Mouse (Mus musculus) right cerebral cortex, postnatal 4 days (tissue): Measurements from ENCODE around the gene Suclg1.

ENCODE experiments used
- DNase-seq: peaks from one replicate; pipeline ENCODE4 v3.0.0-alpha.2; 2022

Gene Suclg1

GRCm38 (mm10) chr6:73251336-73251735 lies 3.2 kb downstream of the Suclg1 start:
- DNase-seq: no peak

DNA sequence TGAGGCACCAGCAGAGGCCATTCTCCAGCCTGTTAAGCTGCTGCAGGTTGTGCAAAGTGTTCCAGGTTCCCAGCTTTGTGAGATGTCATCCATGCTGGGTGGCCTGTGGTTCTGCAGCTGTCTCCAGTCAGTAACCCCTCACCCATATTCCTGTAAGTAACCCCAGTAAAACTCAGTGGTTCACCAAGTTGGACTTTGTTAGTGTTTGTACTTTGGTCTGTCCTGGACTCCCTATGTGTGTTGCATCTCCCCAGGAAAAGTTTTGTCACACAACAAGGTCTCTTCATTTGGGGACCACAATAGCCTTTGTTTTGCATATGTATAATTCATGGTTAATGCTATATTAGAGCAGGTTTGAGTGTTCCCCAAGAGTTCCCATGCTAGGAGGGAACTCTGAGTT lies 4.2 kb downstream of the Suclg1 start:
- no peak for DNase-seq

GRCm38 (mm10) chr6:73253006-73253405 lies 4.8 kb downstream of the Suclg1 start:
- DNase-seq: no peak

GRCm38 (mm10) chr6:73253584-73253983 lies 5.4 kb downstream of the Suclg1 start:
- no peak for DNase-seq

GRCm38 (mm10) chr6:73254307-73255228 lies 6.4 kb downstream of the Suclg1 start:
- DNase-seq: no peak

DNA sequence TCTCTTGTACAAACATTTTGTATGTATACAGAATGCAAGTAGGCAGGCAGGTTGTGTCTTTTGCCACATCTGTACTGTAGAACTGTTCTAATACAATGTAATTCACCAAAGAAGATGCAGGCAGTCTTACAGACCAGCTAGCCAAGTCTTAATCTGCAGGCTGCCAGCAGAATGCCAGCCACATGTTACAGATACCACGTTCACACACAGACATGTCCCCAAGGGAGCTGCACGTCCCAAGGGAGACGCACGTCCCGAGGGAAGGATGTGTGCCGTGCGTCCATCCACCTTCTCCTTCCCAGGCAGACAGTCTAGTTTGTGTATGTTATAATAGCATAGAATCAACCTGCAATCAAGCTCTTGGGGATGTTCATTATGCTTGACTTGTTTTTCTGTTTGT lies 8.9 kb downstream of the Suclg1 start:
- no peak for DNase-seq

- DNase-seq: no peak
These were observed 11.9 kb downstream of the Suclg1 start for GRCm38 (mm10) chr6:73260110-73260509.

DNA sequence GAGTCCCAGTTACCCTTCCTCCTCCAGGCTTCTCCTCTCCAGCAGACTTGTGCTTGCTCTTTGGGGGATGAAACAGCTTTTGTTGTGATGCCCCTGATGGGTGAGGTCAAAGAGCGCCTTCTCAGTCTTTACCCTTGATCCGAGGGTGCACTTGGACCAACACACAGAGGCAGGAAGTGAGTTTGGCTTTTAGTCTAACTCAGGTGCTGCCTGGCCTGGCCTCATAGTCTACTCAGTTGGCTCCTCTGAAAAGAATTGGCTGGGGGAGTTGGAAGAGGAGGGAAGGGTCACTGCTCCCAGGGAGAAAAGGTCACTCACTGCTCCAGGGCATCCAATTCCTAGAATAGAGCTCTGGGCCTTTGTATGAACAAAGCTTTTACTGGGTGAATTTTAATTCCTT lies 16.6 kb downstream of the Suclg1 start:
- DNase-seq: no peak

DNA sequence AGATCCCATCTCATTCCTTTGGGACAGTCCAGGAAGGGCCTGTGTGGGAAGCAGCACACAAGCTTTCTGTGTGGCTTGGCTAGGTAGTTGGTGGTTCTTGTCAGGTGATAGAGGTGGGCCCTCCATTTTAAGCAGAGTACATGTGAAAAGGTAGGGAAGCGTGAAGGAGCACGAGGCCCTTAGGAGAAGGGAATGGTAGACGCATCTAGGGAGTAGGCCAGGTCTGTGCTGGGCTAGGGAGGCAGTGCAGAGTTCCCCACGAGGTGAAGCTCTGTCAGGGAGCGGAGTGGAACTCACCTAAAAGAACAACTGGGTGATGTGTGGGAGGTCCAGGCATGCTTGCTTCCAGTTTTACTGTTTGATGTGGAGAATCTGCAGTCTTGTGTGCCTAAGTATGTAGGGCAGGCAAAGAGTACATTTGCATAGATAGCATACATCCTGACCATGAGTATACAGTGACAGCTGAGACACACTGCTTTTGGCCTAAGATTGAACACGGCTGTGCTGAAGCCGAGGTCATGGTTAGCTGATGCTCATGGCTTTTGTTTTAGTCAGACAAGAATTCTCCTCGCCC lies 19.6 kb downstream of the Suclg1 start:
- no peak for DNase-seq

DNA sequence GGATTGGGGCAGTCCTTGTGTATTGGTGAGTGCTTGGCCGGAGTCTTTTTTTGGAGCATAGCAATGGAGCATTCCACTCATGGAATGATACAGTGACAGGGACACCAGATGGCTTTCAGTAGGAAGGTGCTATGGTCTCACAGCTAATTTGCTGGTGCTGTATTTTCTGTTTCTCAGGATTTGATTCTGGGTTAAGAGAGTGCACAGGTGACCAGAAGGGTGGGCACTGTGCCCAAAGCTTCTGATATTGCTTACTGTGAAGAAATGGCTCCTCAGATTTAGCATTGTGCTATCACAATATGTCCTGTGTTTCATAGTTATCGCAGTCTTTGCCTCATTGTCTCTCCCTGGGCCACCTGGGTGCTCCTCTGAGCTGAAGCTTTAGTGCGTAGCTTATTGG lies 21.2 kb downstream of the Suclg1 start:
- no peak for DNase-seq

GRCm38 (mm10) chr6:73271546-73272091 lies 23.4 kb downstream of the Suclg1 start:
- DNase-seq: no peak

DNA sequence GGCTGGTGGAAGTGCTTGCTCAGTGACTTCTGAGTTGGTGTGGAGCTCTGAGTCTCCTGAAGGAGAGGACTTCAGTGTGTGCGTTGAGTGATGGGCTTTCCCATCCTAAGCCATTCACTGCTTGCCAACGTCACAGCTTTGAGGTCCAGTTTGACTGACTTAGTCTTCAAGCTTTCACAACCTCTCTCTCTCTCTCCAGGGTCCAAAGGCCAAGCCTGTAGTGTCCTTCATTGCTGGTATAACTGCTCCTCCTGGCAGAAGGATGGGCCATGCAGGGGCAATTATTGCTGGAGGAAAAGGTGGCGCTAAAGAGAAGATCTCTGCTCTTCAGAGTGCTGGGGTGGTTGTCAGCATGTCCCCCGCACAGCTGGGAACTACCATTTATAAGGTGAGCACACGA lies 26.8 kb downstream of the Suclg1 start:
- no peak for DNase-seq

DNA sequence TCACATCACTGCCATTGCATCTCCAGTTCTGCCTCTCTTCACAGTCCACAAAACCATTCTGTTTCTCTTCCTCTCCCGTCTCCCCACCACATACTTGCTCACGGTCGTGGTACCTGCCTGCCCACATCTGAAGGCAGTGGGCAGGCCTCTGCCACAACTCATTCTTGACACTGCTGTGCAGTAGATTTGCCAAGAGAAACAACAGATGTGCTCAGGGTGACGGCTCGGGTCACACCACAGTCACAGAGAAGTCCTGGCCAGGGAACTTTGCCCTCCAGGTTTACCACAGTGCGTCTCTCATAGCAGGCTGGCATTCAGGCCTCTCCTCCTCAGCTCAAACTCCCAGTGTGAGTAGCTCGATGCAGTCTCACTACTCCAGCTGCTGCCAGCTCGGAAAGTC lies 31.5 kb downstream of the Suclg1 start:
- no peak for DNase-seq

- DNase-seq: no peak
These were observed 32.4 kb downstream of the Suclg1 start for GRCm38 (mm10) chr6:73280546-73281115.

- DNase-seq: no peak
These were observed 38.1 kb downstream of the Suclg1 start for GRCm38 (mm10) chr6:73286326-73286725.

DNA sequence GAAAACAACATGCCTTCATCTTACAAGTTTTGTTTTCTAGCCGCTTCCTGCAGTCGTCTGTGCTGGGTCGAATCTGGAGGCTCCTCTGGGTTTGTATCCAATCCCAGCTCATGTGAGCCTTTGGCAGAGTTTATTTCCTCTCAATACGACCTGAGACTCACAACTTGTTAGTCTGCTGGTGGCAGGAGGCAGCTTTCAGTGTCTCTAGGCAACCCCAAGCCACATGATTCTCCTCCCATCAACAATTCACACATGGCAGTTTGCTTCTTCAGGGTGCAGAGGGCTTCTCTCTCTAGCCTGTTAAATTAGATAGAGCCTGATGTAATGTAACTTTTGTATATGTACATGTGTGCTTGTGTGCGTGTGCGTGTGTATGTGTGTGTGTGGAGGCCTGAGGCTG lies 58.7 kb downstream of the Suclg1 start:
- DNase-seq: no peak

DNA sequence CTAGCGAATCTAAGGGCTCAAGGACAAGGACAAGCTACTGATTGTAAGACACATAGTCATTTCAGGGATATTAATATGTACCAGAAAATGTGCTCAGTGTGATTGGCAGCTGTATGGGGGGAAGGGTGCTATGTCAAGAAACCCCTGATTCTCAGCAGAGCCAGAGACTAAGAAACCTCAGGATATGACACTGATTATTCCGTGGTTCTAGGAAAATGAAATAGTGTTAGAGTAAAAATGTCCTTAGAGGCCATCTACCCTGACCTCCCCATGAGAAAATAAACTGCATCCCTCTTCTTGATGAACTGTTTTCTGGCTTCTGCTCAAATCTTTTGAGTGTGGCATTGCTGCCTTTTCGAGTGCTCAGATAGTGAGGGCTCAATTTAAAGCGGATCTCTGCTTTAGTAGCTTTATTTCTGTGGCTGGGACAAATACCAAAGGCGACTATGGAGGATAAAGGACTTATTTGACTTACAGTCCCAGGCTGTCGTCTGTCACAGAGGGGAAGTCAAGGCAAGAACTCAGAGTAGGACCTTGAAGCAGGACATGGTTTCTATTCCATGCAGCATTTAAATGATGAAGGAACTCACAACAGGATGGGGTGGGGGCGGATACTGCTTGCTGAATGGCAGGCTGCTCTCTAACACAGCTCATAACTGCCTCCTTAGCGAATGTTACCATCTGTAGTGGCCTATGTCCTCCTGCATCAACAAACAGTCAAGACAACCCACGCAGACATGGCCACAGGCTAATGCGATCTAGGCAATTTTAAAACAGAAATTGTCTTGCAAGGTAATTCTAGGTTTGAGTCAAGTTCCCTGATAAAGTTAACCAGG lies 60.7 kb downstream of the Suclg1 start:
- DNase-seq: no peak

DNA sequence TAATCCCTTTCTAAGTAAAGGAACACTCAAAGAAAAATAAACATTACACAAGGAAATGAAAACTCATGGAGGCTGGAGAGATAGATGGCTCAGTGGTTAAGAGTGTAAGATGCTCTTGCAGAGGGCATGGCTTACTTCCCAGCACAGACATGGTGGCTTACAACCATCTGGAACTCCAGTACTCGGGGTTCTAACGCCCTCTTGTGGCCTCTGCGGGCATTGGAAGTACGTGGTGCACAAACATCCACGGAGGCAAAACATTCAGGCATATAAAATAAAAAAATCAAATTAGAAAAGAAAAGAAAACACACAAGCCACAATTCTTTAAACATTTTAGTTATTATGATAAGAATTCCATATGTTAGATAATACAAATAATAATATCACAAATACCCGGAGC lies 63.2 kb downstream of the Suclg1 start:
- no peak for DNase-seq

DNA sequence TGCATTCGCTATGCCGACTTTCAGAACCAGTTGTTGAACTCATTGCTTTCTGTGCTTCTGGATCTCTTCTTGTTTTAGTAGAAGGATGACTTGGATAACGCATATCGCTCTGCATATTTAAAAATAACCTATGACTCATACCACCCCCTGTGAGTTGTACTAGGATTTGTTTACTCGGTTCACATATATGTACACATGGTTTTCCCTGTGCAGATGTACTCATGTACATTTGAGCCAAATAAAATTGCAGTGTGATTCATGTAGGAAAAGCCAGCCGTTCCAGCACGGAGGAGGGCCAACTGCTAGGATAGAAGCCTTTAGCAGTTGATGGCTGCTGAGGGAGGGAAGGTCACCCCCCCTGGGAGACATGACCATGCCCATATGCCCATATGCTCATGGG lies 63.6 kb downstream of the Suclg1 start:
- DNase-seq: no peak

DNA sequence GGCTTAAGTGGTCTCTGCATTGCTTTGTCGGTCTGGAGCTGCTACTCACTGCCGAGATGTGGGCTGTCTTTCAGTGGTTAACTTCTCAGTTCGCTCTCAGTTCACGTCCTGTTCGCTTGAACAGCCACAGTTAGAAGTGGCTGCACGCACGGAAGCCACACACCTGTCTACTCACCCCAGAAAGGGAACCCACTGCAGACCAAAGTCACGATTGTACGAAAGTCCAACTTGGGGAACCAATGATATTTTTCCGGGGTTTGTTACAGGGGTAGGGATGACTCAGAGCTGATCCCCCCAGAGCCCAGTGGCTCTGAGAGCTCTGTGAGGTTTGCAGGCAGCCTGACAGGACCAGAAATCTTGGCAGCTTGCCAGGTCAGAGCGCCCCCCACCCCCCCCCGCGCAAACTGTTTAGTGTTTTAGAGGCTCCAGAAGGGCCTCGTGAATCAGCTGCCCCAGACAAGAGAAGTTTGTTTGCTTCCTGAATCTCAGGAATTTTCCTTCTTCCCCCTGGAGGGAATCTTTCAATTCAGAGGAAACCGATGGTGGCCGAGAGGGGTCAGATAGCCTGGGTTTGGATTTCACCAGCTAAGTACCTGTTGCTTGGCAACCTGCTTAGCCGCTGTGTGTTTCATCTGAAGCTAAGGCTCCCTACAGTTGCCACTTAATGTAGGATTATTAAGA lies 66.9 kb downstream of the Suclg1 start:
- DNase-seq: peak; percentile 69

DNA sequence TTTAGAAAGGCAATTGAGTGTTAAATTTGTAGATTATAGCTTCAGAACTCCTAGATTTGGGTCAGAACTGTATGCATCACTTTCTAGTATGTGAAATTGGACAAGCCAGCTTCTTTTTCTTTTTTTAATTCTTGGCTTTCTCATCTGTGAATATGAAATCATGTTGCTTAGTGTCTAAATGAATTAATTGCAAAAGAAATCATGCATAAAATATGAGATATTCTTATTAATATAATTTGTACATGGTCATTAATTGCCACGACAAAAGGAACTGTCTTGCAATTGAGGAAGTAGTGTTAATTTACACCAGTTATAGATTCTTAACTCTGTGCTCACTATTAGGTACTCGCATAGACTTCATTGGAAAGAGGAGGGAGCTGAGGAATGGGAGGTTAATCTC lies 74.1 kb downstream of the Suclg1 start:
- DNase-seq: no peak
